Mouse (Mus musculus) ES-E14 (cell line): ENCODE results near the gene 1700001P01Rik.

Source experiments
- CHD2 ChIP-seq: IDR thresholded peaks from 2 replicates; pipeline ENCODE4 v1.6.1; 2014; ENCODE audit warnings: mild to moderate bottlenecking, low read depth, low read length, inconsistent platforms
- MAFK ChIP-seq: IDR thresholded peaks from 2 replicates; pipeline ENCODE4 v1.6.1; 2014; ENCODE audit warnings: mild to moderate bottlenecking, low read depth, low read length, inconsistent platforms; ENCODE audit not compliant: insufficient read depth
- ZC3H11A ChIP-seq: IDR thresholded peaks from 2 replicates; pipeline ENCODE4 v1.6.1; 2012; ENCODE audit warnings: low read depth, mild to moderate bottlenecking, inconsistent platforms, low read length, borderline replicate concordance
- ZNF384 ChIP-seq: IDR thresholded peaks from 2 replicates; pipeline ENCODE4 v1.6.1; 2012; ENCODE audit warnings: low read depth, low read length, inconsistent platforms

DNA sequence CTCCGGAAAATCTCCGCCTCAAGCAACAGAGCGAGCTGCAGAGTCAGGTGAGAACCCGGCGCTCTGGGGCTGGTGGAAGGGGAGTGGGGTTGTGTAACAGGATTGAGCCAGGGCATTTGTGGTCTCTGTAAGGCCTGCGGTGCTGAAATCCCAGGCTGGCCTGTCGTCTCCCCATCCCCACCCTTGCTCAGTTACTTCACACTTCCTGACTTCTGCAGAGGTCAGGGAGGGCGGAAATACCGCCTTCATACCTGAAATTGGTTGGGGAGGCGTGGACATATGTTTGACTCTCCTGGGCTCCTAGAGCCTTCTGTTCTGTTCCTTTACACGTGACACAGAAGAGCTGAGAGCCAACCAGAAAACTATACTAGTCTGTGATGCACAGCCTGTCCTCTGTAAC is 40.0 kb upstream of the 1700001P01Rik start:
- TF ChIP-seq MAFK: no peak
- no peak for TF ChIP-seq ZNF384
- no peak for TF ChIP-seq ZC3H11A
- no peak for TF ChIP-seq CHD2
